Mouse (Mus musculus) embryonic facial prominence, embryonic 11.5 days (tissue): ENCODE results near the gene Eprs. TPM values are rescaled to one million over a fixed set of nuclear protein-coding genes. Genes with fewer than 3 reads are reported as not detected.
A peak's percentile ranks its signal among the peaks of the same experiment; 100 is the strongest.

Experiments
- ATAC-seq: fragments of 200-750 bp; cut with Nextera tagmentation; replicated peaks from 2 replicates; pipeline ENCODE4 v1.8.0; 2017; ENCODE audit warnings: low read depth; ENCODE audit not compliant: insufficient number of reproducible peaks, low FRiP score, low TSS enrichment
- DNase-seq: peaks from one replicate; pipeline ENCODE4 v3.0.0-alpha.2; 2015; ENCODE audit warnings: low spot score
- H3K27ac ChIP-seq: fragments of 300-500 bp; sonication (generic); replicated peaks from 2 replicates; pipeline ENCODE4 v1.5.1; 2014; ENCODE audit warnings: mild to moderate bottlenecking, low read depth, low read length, control low read depth
- H3K27me3 ChIP-seq: fragments of 300-500 bp; sonication (generic); 2 replicates; pipeline ENCODE4 v1.6.1; 2014; ENCODE audit warnings: mild to moderate bottlenecking, low read length, moderate library complexity, mixed read lengths; ENCODE audit not compliant: control insufficient read depth, insufficient read depth
- H3K36me3 ChIP-seq: fragments of 300-500 bp; sonication (generic); replicated peaks from 2 replicates; pipeline ENCODE4 v1.6.1; 2014; ENCODE audit warnings: low read depth, mild to moderate bottlenecking, low read length, moderate library complexity, mixed read lengths; ENCODE audit not compliant: control insufficient read depth, insufficient read depth
- H3K4me1 ChIP-seq: fragments of 300-500 bp; sonication (generic); 2 replicates; pipeline ENCODE4 v1.6.1; 2014; ENCODE audit warnings: low read length, mixed read lengths; ENCODE audit not compliant: control insufficient read depth, insufficient read depth
- H3K4me2 ChIP-seq: fragments of 300-500 bp; sonication (generic); 2 replicates; pipeline ENCODE4 v1.6.1; 2014; ENCODE audit warnings: low read depth, mild to moderate bottlenecking, control low read depth, low read length, moderate library complexity
- H3K4me3 ChIP-seq: fragments of 300-500 bp; sonication (generic); 2 replicates; pipeline ENCODE4 v1.5.1; 2014; ENCODE audit warnings: low read depth, low read length, control low read depth
- H3K9ac ChIP-seq: fragments of 300-500 bp; sonication (generic); replicated peaks from 2 replicates; pipeline ENCODE4 v1.6.1; 2014; ENCODE audit warnings: mild to moderate bottlenecking, control low read depth, low read length
- H3K9me3 ChIP-seq: fragments of 300-500 bp; sonication (generic); replicated peaks from 2 replicates; pipeline ENCODE4 v1.6.1; 2016; ENCODE audit warnings: mild to moderate bottlenecking, low read length, inconsistent platforms, mixed read lengths; ENCODE audit not compliant: control insufficient read depth
- WGBS: fragments of 180-500 bp; shearing (Covaris S2); extraction: QIAGEN DNeasy Blood & Tissue Kit; methylation state at CpG from one replicate; pipeline ENCODE4 v1.1.7; 2014; 5-methylcytosine and 5-hydroxymethylcytosine counted together
- polyA plus RNA-seq: library from polyadenylated mRNA; unstranded; fragments of >200 nt; fragmentation: Nextera tagmentation; extraction: Ambion mirVana; gene quantifications from 2 replicates; pipeline ENCODE4 v1.2.1, GENCODE M21; 2014

The Eprs gene
- polyA plus RNA-seq, 1 experiment from 2014 or later, result 158 TPM

DNA sequence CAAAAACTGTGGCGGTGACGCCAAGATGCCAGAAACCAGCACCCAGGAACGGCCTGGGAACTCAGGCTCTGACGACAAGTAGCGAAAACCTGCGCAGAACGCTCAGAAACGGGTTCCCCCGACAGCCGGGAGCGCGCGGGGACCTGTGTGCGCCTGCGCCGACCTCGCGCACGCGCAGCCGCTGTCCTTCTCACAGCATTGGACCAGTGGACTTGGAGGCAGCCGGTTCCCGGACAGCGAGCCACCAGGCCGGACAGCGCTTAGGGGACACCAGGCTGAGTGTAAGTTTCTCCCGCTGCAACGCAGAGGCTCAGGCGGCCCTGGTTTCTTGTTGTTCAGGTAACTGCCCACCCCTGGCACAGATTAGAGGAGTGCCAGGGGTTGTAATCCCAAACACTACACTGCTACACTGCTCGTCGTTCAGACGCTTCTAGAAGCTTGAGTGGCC, 30.8 kb upstream of the Eprs start, which contains the start of gene Bpnt1:
Gene Bpnt1 (plus strand): TSS at position 167 of the 448 bp plus-strand sequence.
- 0% methylated on average over 32 of the region's 32 CpGs for WGBS
- ATAC-seq (peak; percentile 86), DNase-seq (peak; percentile 94)
- Histone ChIP-seq H3K27me3 (no peaks in the 10 kb centered on the region), H3K9ac (peak within 1 kb of the TSS; percentile 79), H3K9me3 (no peaks in the 10 kb centered on the region), H3K27ac (peak within 1 kb of the TSS; percentile 76), H3K4me3 (peak within 1 kb of the TSS; percentile 63), H3K4me1 (no peaks in the 10 kb centered on the region), H3K4me2 (peak within 1 kb of the TSS; percentile 68), H3K36me3 (no peaks in the 10 kb centered on the region)

DNA sequence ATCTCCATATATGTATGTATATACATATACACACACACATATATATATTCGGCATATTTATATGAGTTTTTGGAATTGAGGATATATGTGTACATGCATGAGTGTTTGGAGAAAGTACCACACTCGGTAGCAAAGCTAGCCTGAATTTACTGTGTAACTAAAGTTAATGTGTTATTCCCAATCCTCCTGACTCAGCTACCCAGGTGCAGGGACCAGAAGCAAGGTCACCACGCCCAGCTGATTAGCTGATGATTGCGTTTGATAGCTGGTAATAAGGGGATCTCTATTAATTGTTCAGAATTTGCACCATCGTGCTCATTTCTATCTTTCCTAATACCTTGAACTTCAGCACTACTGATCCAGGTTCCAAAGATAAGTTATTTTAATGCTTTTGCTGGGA, 29.2 kb upstream of the Eprs start:
- no peak overlapping the region for H3K4me2 ChIP-seq
- ATAC-seq, result no peak
- H3K4me3 ChIP-seq, result no peak overlapping the region
- no peaks in the 10 kb centered on the region for H3K4me1 ChIP-seq
- no peak overlapping the region for H3K27ac ChIP-seq
- no peaks in the 10 kb centered on the region for H3K36me3 ChIP-seq
- no peaks in the 10 kb centered on the region for H3K27me3 ChIP-seq
- DNase-seq, result no peak
- H3K9me3 ChIP-seq, result no peaks in the 10 kb centered on the region
- WGBS, result 90% methylated on average over 5 of the region's 5 CpGs
- H3K9ac ChIP-seq, result no peak overlapping the region

DNA sequence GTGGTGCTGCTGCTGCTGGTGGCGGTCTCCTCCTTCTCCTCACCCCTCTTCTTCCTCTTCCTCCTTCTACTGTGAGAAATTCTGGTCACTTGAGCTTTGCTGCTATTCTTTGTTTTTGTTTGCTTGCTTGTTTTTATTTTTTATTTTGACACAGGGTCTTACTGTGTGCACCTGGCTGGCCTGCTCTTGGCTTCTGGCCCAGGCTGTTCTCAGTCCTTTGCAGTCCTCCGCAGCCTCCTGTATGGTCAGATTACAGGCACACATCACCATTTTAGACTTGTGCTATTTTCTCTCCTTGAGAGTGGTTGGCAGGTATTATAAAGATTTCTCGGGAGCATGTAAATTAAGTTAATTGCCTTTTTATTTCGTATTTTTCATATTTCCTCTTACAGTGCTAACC, 28.7 kb upstream of the Eprs start:
- 89% methylated on average over 4 of the region's 4 CpGs for WGBS
- Histone ChIP-seq H3K36me3 (no peaks in the 10 kb centered on the region), H3K27ac (no peak overlapping the region), H3K9ac (no peak overlapping the region), H3K4me1 (no peaks in the 10 kb centered on the region), H3K9me3 (no peaks in the 10 kb centered on the region), H3K27me3 (no peaks in the 10 kb centered on the region), H3K4me3 (no peak overlapping the region), H3K4me2 (no peak overlapping the region)
- DNase-seq, result no peak
- ATAC-seq, result no peak

DNA sequence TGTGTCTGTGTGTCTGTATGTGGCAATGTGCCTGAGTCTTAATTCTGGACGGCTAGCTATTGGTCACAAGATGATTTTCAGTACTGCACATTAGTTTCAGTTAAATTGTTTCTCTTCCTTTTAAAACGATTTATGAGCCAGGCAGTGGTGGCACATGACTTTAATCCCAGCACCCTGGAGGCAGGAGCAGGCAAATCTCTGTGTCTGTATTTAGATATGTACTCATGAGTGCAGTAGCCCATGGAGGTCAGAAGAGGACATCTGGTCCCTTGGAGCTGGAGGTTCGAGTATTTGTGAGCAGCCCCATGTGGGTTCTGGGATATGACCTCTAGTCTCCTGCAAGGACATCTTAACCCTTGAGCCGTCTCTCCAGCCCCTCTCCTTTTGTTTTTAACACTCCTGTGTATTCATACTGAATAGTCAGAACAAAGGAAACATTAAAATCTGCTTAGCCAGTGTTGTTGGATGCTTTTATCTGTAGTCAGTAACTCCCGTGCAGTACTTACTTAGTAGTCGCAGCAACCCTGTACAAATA, 27.5 kb upstream of the Eprs start:
- H3K36me3 ChIP-seq, result no peaks in the 10 kb centered on the region
- no peak for ATAC-seq
- WGBS, result 74% methylated on average over 6 of the region's 6 CpGs

DNA sequence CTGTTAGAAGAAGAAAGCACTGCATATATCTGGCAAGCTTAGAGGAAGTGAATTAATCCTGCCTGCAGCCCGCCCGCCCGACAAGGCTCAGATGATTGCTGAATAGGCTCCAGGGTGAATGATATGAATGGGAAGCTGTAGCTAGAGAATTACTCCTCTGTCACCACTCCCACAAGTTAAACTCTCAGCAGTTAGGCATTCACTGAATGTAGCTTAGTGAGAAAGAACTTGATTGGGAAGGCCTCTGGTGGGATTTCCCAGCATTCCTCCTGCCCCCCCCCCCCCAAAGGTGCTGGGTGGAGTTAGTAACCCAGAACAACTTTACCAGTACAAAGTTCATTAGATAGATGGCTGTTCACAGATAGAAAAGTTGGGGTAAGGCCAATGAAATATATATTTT, 26.3 kb upstream of the Eprs start:
- ATAC-seq (no peak), DNase-seq (peak; percentile 1)
- Histone ChIP-seq H3K27me3 (no peaks in the 10 kb centered on the region), H3K9me3 (no peaks in the 10 kb centered on the region), H3K4me2 (no peak overlapping the region), H3K4me3 (no peak overlapping the region), H3K4me1 (no peaks in the 10 kb centered on the region), H3K9ac (no peak overlapping the region), H3K36me3 (no peaks in the 10 kb centered on the region), H3K27ac (no peak overlapping the region)
- 78% methylated on average over 3 of the region's 3 CpGs for WGBS

More for the DNA sequence above, 27.5 kb upstream of the Eprs start:
- Histone ChIP-seq H3K27me3 (no peaks in the 10 kb centered on the region), H3K27ac (no peak overlapping the region), H3K4me3 (no peak overlapping the region), H3K9me3 (no peaks in the 10 kb centered on the region), H3K4me1 (no peaks in the 10 kb centered on the region), H3K4me2 (no peak overlapping the region), H3K9ac (no peak overlapping the region)
- DNase-seq, result no peak

DNA sequence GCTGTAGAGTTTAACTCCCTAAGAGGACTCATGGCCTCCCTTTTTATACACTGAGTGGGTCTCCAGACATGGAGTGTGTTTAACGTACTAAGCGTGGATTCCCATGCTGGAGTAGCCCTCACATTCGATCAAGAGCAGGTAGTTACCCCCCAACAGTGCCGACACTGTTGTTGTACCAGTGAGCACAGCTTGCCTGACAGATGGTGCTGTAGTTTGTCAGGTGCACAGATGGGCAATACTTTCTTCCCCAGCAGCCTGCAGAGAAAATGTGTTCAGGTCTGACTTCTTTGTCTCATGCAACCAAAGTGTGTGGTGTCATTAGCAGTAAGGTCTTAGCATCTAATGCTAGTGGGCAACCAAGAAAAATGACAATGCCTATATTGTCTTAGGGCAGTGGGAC, 20.4 kb upstream of the Eprs start:
- no peaks in the 10 kb centered on the region for H3K27me3 ChIP-seq
- peaks cover 8% of the 10 kb centered on the region for H3K36me3 ChIP-seq
- H3K4me3 ChIP-seq, result no peak overlapping the region
- no peak overlapping the region for H3K27ac ChIP-seq
- ATAC-seq, result no peak
- no peaks in the 10 kb centered on the region for H3K9me3 ChIP-seq
- no peak overlapping the region for H3K4me2 ChIP-seq
- no peak for DNase-seq
- no peak overlapping the region for H3K9ac ChIP-seq
- H3K4me1 ChIP-seq, result no peaks in the 10 kb centered on the region
- WGBS, result 95% methylated on average over 4 of the region's 4 CpGs

DNA sequence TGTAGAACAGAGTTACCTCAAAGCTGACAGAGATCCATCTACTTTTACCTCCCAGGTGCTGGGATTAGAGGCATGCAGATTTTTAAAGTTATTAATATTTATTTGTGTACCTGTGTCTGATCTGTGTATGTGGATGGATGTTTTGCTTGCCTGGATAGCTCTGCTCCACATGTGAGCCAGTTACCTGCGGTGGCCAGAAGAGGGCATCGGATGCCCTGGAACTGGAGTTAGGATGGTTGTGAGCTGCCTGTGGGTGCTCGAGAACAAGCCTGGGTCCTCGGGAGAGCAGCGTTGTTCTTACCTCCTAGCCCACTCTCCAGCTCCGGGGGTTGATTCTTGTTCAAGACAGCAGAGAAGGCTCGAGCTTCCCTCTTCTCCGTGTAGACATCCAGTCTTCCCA, 19.4 kb upstream of the Eprs start:
- DNase-seq (no peak), ATAC-seq (no peak)
- H3K4me2 ChIP-seq, result no peak overlapping the region
- peaks cover 8% of the 10 kb centered on the region for H3K36me3 ChIP-seq
- no peak overlapping the region for H3K9ac ChIP-seq
- no peaks in the 10 kb centered on the region for H3K27me3 ChIP-seq
- no peaks in the 10 kb centered on the region for H3K9me3 ChIP-seq
- no peak overlapping the region for H3K4me3 ChIP-seq
- WGBS, result 88% methylated on average over 8 of the region's 8 CpGs
- no peak overlapping the region for H3K27ac ChIP-seq
- H3K4me1 ChIP-seq, result no peaks in the 10 kb centered on the region

DNA sequence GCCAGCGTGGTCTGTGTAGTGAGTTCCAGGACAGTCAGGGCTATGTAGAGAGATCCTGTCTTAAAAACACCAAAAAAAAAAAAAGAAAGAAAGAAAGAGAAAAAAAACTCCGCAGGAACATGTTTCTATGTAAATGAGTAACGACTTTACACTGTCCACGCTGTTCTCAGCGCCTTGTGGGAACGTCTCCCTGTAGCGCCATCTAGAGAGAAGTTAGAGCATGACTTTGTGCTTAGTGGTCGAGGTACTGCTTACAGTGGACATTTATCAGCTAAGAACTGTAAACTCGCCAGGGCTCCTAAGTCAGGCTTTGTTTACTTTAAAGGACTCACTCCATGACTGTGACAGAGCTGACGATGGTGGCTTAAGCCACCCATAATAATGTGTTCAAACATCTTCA, 16.7 kb upstream of the Eprs start:
- Histone ChIP-seq H3K4me2 (no peak overlapping the region), H3K27me3 (no peaks in the 10 kb centered on the region), H3K4me3 (no peak overlapping the region), H3K27ac (no peak overlapping the region), H3K9ac (no peak overlapping the region), H3K9me3 (no peaks in the 10 kb centered on the region), H3K36me3 (peaks cover 8% of the 10 kb centered on the region), H3K4me1 (no peaks in the 10 kb centered on the region)
- DNase-seq (peak; percentile 12), ATAC-seq (no peak)
- WGBS, result 76% methylated on average over 10 of the region's 10 CpGs
